Mouse (Mus musculus) CH12.LX (cell line): Measurements from ENCODE around the gene D10Jhu81e. TPM values are rescaled to one million over a fixed set of nuclear protein-coding genes. Genes with fewer than 3 reads are reported as not detected.

Source experiments
- DNase-seq: peaks from one replicate; pipeline ENCODE4 v3.0.0-alpha.2; 2013; ENCODE audit errors: extremely low read depth
- H3K27ac ChIP-seq: 2 replicates; pipeline ENCODE4 v1.5.1; 2012; ENCODE audit warnings: low read depth, mild to moderate bottlenecking, control low read depth, moderate library complexity; ENCODE audit not compliant: insufficient read depth
- H3K27me3 ChIP-seq: replicated peaks from 2 replicates; pipeline ENCODE3; 2012; ENCODE audit warnings: inconsistent platforms
- H3K36me3 ChIP-seq, 2 experiments: replicated peaks in 1 of 2; 2 replicates each; pipeline versions ENCODE3 to v1.6.1; 2012; ENCODE audit warnings: inconsistent platforms in 1 of 2, low read length in 1 of 2, mild to moderate bottlenecking in 1 of 2, mixed read lengths in 1 of 2, moderate library complexity in 1 of 2; ENCODE audit not compliant: control insufficient read depth in 1 of 2, insufficient read depth in 1 of 2
- H3K4me1 ChIP-seq, 2 experiments: 2 replicates each; pipeline ENCODE4 v1.6.1; 2012; ENCODE audit warnings: inconsistent platforms in 1 of 2, moderate library complexity in 1 of 2; ENCODE audit not compliant: insufficient read depth in 2 of 2, control insufficient read depth in 1 of 2
- H3K4me2 ChIP-seq: 2 replicates; pipeline ENCODE4 v1.6.1; 2012; ENCODE audit warnings: low read depth, mild to moderate bottlenecking, control low read depth; ENCODE audit not compliant: poor library complexity, insufficient read depth, severe bottlenecking
- H3K4me3 ChIP-seq, 3 experiments: fragments of 150-350 bp in 1 of 3; sonication (generic) in 1 of 3; replicated peaks in 1 of 3; 2 replicates each; pipeline versions ENCODE3 to v1.5.1; 2011 to 2012; ENCODE audit warnings: low read depth in 2 of 3, low read length in 2 of 3, mild to moderate bottlenecking in 2 of 3, moderate library complexity in 2 of 3, control low read depth in 1 of 3, improper control_type of control experiment in 1 of 3, inconsistent platforms in 1 of 3, mixed read lengths in 1 of 3; ENCODE audit not compliant: poor library complexity in 1 of 3
- H3K79me2 ChIP-seq: replicated peaks from 2 replicates; pipeline ENCODE4 v1.6.1; 2012; ENCODE audit warnings: mild to moderate bottlenecking, moderate library complexity; ENCODE audit not compliant: control insufficient read depth, poor library complexity, insufficient read depth, severe bottlenecking; ENCODE audit errors: extremely low read depth
- H3K9ac ChIP-seq: 2 replicates; pipeline ENCODE4 v1.6.1; 2012; ENCODE audit warnings: low read depth, mild to moderate bottlenecking, control low read depth, moderate library complexity; ENCODE audit not compliant: insufficient read depth
- H3K9me3 ChIP-seq: replicated peaks from 2 replicates; pipeline ENCODE3; 2012; ENCODE audit warnings: low read length, inconsistent platforms, mixed read lengths
- BHLHE40 ChIP-seq: IDR thresholded peaks from 2 replicates; pipeline ENCODE4 v1.6.1; 2011; ENCODE audit warnings: mild to moderate bottlenecking, low read depth, low read length, improper control_type of control experiment
- CHD2 ChIP-seq: IDR thresholded peaks from 2 replicates; pipeline ENCODE4 v1.6.1; 2011; ENCODE audit warnings: low read length, improper control_type of control experiment
- E2F4 ChIP-seq: IDR thresholded peaks from 2 replicates; pipeline ENCODE4 v1.6.1; 2011; ENCODE audit warnings: low read depth, low read length, improper control_type of control experiment; ENCODE audit not compliant: insufficient replicate concordance
- ELF1 ChIP-seq: IDR thresholded peaks from 2 replicates; pipeline ENCODE4 v1.6.1; 2014; ENCODE audit warnings: low read depth, mild to moderate bottlenecking, inconsistent platforms, low read length, improper control_type of control experiment
- EP300 ChIP-seq: IDR thresholded peaks from 2 replicates; pipeline ENCODE4 v1.6.1; 2011; ENCODE audit warnings: low read length, improper control_type of control experiment
- ETS1 ChIP-seq: conservative IDR thresholded peaks from 2 replicates; pipeline ENCODE4 v1.6.1; 2012; ENCODE audit warnings: low read depth, mild to moderate bottlenecking, inconsistent platforms, low read length, improper control_type of control experiment, moderate library complexity
- HCFC1 ChIP-seq: IDR thresholded peaks from 2 replicates; pipeline ENCODE4 v1.6.1; 2012; ENCODE audit warnings: low read depth, mild to moderate bottlenecking, inconsistent platforms, low read length, improper control_type of control experiment
- IRF4 ChIP-seq: IDR thresholded peaks from 2 replicates; pipeline ENCODE4 v1.6.1; 2014; ENCODE audit warnings: low read depth, mild to moderate bottlenecking, inconsistent platforms, low read length, improper control_type of control experiment
- JUN ChIP-seq: IDR thresholded peaks from 2 replicates; pipeline ENCODE4 v1.6.1; 2011; ENCODE audit warnings: low read depth, mild to moderate bottlenecking, low read length, improper control_type of control experiment, moderate library complexity; ENCODE audit not compliant: insufficient read depth
- KAT2A ChIP-seq: IDR thresholded peaks from 2 replicates; pipeline ENCODE4 v1.6.1; 2012; ENCODE audit warnings: low read length, improper control_type of control experiment, inconsistent platforms; ENCODE audit not compliant: insufficient replicate concordance
- MAX ChIP-seq: IDR thresholded peaks from 2 replicates; pipeline ENCODE4 v1.6.1; 2011; ENCODE audit warnings: low read length, improper control_type of control experiment
- MAZ ChIP-seq: IDR thresholded peaks from 2 replicates; pipeline ENCODE4 v1.6.1; 2012; ENCODE audit warnings: low read depth, mild to moderate bottlenecking, inconsistent platforms, low read length, improper control_type of control experiment, moderate library complexity
- MEF2A ChIP-seq: IDR thresholded peaks from 2 replicates; pipeline ENCODE4 v1.6.1; 2014; ENCODE audit warnings: low read depth, mild to moderate bottlenecking, inconsistent platforms, low read length, improper control_type of control experiment, borderline replicate concordance
- MXI1 ChIP-seq: IDR thresholded peaks from 2 replicates; pipeline ENCODE4 v1.6.1; 2011; ENCODE audit warnings: mild to moderate bottlenecking, low read depth, low read length, improper control_type of control experiment
- MYC ChIP-seq: IDR thresholded peaks from 2 replicates; pipeline ENCODE4 v1.6.1; 2011; ENCODE audit warnings: low read depth, mild to moderate bottlenecking, improper control_type of control experiment, low read length
- NELFE ChIP-seq: IDR thresholded peaks from 2 replicates; pipeline ENCODE4 v1.6.1; 2011; ENCODE audit warnings: low read depth, low read length, improper control_type of control experiment
- NRF1 ChIP-seq: IDR thresholded peaks from 2 replicates; pipeline ENCODE4 v1.6.1; 2014; ENCODE audit warnings: low read depth, mild to moderate bottlenecking, inconsistent platforms, low read length, improper control_type of control experiment, moderate library complexity
- POLR2A ChIP-seq: IDR thresholded peaks from 2 replicates; pipeline ENCODE4 v1.6.1; 2011; ENCODE audit warnings: low read depth, mild to moderate bottlenecking, improper control_type of control experiment, low read length
- POLR2AphosphoS2 ChIP-seq: IDR thresholded peaks from 2 replicates; pipeline ENCODE4 v1.6.1; 2011; ENCODE audit warnings: low read depth, low read length, improper control_type of control experiment
- SIN3A ChIP-seq: IDR thresholded peaks from 2 replicates; pipeline ENCODE4 v1.6.1; 2012; ENCODE audit warnings: low read length, improper control_type of control experiment, inconsistent platforms
- TBP ChIP-seq: conservative IDR thresholded peaks from 2 replicates; pipeline ENCODE4 v1.6.1; 2011; ENCODE audit warnings: low read depth, low read length, improper control_type of control experiment
- TCF12 ChIP-seq: IDR thresholded peaks from 2 replicates; pipeline ENCODE4 v1.6.1; 2014; ENCODE audit warnings: low read depth, mild to moderate bottlenecking, inconsistent platforms, low read length, improper control_type of control experiment
- UBTF ChIP-seq: IDR thresholded peaks from 2 replicates; pipeline ENCODE4 v1.6.1; 2012; ENCODE audit warnings: low read depth, mild to moderate bottlenecking, inconsistent platforms, low read length, improper control_type of control experiment, moderate library complexity
- USF2 ChIP-seq: conservative IDR thresholded peaks from 2 replicates; pipeline ENCODE4 v1.6.1; 2011; ENCODE audit warnings: low read depth, low read length, improper control_type of control experiment
- ZC3H11A ChIP-seq: IDR thresholded peaks from 2 replicates; pipeline ENCODE4 v1.6.1; 2012; ENCODE audit warnings: low read depth, mild to moderate bottlenecking, inconsistent platforms, low read length, improper control_type of control experiment
- ZMIZ1 ChIP-seq: IDR thresholded peaks from 2 replicates; pipeline ENCODE4 v1.6.1; 2012; ENCODE audit warnings: low read depth, mild to moderate bottlenecking, inconsistent platforms, low read length, improper control_type of control experiment
- dilution Hi-C: fragments of 300-500 bp; cut with MboI; formaldehyde crosslinking; loops from 2 replicates; pipeline ENCODE4 v1.14.3; 2020; ENCODE audit warnings: low sequenced_read_pairs; ENCODE audit not compliant: extremely low pct_unique_long_range_greater_than_20kb, extremely low pct_ligation_motif_present
- in situ Hi-C: fragments of 300-500 bp; cut with MboI; formaldehyde crosslinking; loops from 3 replicates; pipeline ENCODE4 v1.14.3; 2019; ENCODE audit warnings: low sequenced_read_pairs, low pct_ligation_motif_present, low pct_unique_long_range_greater_than_20kb, mixed read lengths
- polyA plus RNA-seq: library from polyadenylated mRNA; unstranded; fragments of >175 nt; gene quantifications from 2 replicates; pipeline ENCODE4 v1.2.1, GENCODE M21; 2012; ENCODE audit warnings: low read depth; ENCODE audit not compliant: insufficient read length
- total RNA-seq, 2 experiments: library from RNA; depleted of rRNA; stranded (reverse); fragments of 300-350 nt in 1 of 2; fragments of >200 nt in 1 of 2; gene quantifications; 2 replicates each; pipeline ENCODE4 v1.2.3; 2012 to 2014

D10Jhu81e gene
- total RNA-seq (2012; rRNA removed), result 43.9 and 45.7 TPM in 2 replicates
- total RNA-seq (2014; rRNA removed), result 34.3 and 51.0 TPM in 2 replicates
- polyA plus RNA-seq, result 29.9 and 34.3 TPM in 2 replicates

DNA sequence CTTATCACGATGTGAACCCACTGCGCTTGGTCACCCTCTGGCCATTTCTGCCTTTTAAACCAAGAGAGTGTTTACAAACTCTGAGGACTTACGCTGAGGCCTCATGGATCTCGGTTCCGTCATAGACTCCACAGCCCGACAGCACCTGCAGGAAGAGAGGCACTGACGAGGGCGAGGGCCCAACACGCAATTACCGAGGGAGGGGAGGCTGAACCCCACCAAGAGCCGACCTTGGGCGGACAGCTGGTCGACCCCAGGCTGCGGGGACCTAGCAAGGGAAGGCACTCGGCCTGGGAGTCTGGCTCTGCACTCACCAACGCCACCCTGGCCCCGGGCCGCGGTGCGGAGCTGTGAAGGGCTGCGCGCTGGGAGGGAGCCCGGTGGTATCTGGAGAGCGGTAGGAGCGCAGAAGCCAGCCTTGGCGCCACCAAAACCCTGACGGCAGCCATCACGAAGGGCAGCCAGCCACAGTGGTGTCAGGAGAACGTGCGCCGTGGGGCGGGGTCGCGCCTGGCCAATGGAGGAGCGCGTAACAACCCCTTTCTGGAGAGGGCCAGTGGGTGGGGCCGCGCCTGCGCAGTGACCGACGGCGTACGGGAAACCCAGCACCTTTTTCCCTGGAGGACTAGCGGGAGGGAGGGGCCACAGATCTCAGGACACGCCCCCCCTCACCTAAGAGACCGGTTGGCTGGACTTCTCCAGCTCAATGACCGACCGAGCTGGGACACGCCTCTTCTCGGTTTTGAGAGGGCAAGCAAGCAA lies at the start of gene D10Jhu81e:
D10Jhu81e (minus strand) TSS at position 502 of the 762 bp plus-strand sequence.
- Histone ChIP-seq H3K79me2 (no peaks in the 10 kb centered on the region), H3K4me3 (peak within 1 kb of the TSS; percentile 77 to 88 (median 85)), H3K4me2 (peak within 1 kb of the TSS; percentile 63), H3K4me1 (peaks cover 17 to 26% of the 10 kb centered on the region in 2 experiments), H3K36me3 (peaks cover 67 to 80% of the 10 kb centered on the region in 2 experiments), H3K27me3 (no peaks in the 10 kb centered on the region), H3K9me3 (no peaks in the 10 kb centered on the region), H3K27ac (peak within 1 kb of the TSS; percentile 24; the same call in 1 of the 2 replicates), H3K9ac (peak within 1 kb of the TSS; percentile 53)
- peak; percentile 98 for DNase-seq
- no peak for TF ChIP-seq E2F4
- TF ChIP-seq KAT2A, result 0 out of 2 replicates have a peak, but pooled peaks have one; percentile 30
- no peak for TF ChIP-seq USF2
- TF ChIP-seq EP300, result no peak
- peak; percentile 91 for TF ChIP-seq SIN3A
- 0 out of 2 replicates have a peak, but pooled peaks have one; percentile 39 for TF ChIP-seq MEF2A
- peak; percentile 100 for TF ChIP-seq NRF1
- peak; percentile 76 for TF ChIP-seq TBP
- TF ChIP-seq UBTF, result 0 out of 2 replicates have a peak, but pooled peaks have one; percentile 45
- no peak for TF ChIP-seq JUN
- peak; percentile 59; the same call in 1 of the 2 replicates for TF ChIP-seq MAX
- TF ChIP-seq ETS1, result no peak
- no peak for TF ChIP-seq ZC3H11A
- peak; percentile 92 for TF ChIP-seq NELFE
- peak; percentile 31; the same call in 1 of the 2 replicates for TF ChIP-seq MAZ
- peak; percentile 86 for TF ChIP-seq POLR2AphosphoS2
- peak; percentile 71 for TF ChIP-seq ELF1
- TF ChIP-seq HCFC1, result peak; percentile 69
- TF ChIP-seq ZMIZ1, result peak; percentile 90
- peak; percentile 91 for TF ChIP-seq TCF12
- peak; percentile 86 for TF ChIP-seq POLR2A
- 0 out of 2 replicates have a peak, but pooled peaks have one; percentile 33 for TF ChIP-seq MYC
- peak; percentile 38; the same call in 1 of the 2 replicates for TF ChIP-seq IRF4
- peak; percentile 91 for TF ChIP-seq MXI1
- TF ChIP-seq CHD2, result 0 out of 2 replicates have a peak, but pooled peaks have one; percentile 15
- TF ChIP-seq BHLHE40, result peak; percentile 50; the same call in 1 of the 2 replicates
- in situ Hi-C loops (loop anchor here (5.0 kb wide), 1 partner anchor 137 kb away; no protein-coding TSS in a partner anchor), dilution Hi-C loops (no loop called here)
